Mouse (Mus musculus) brown adipose tissue, adult 24 weeks (tissue): ENCODE measurements around the gene Mcm9. TPM values are rescaled to one million over a fixed set of nuclear protein-coding genes. Genes with fewer than 3 reads are reported as not detected.
A peak's percentile ranks its signal among the peaks of the same experiment; 100 is the strongest.
"Not testable (repeated sequence)": the region's sequence is repeated elsewhere in the genome, so short reads cannot be mapped to it uniquely, and the experiment has no call there.

Source experiments
- H3K27ac ChIP-seq: fragments of 200-500 bp; replicated peaks from 2 replicates; pipeline ENCODE4 v1.5.1; 2012; ENCODE audit warnings: low read depth, mild to moderate bottlenecking, low read length
- H3K4me1 ChIP-seq: fragments of 200-500 bp; 2 replicates; pipeline ENCODE4 v1.6.1; 2012; ENCODE audit warnings: low read length, mixed read lengths; ENCODE audit not compliant: control insufficient read depth, insufficient read depth, insufficient read length
- H3K4me3 ChIP-seq: fragments of 200-500 bp; 2 replicates; pipeline ENCODE4 v1.5.1; 2012; ENCODE audit warnings: low read depth, mild to moderate bottlenecking, low read length, moderate library complexity; ENCODE audit not compliant: insufficient read depth
- polyA plus RNA-seq: library from polyadenylated mRNA; stranded (reverse); fragments of >200 nt; gene quantifications from 2 replicates; pipeline ENCODE4 v1.2.4, GENCODE M21; 2012; ENCODE audit not compliant: missing spikeins, insufficient read depth, insufficient read length

Gene Mcm9
- 2.0 and 3.8 TPM in 2 replicates for polyA plus RNA-seq

DNA sequence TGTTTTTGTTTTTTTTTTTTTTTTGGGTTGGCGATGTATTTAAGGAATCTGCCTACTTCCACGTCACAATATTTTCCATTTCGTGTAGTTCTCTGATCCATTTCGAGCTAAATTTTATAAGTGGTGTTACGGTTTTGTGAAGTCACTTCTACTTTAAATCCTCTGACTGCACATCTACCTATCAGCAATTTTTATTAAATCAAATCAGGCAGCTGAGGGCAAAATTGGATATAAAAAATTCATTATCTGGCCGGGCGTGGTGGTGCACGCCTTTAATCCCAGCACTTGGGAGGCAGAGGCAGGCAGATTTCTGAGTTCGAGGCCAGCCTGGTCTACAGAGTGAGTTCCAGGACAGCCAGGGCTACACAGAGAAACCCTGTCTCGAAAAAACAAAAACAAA lies at the start of gene Mcm9:
Gene Mcm9, minus strand, starts transcription at position 101 of the 400 bp plus-strand sequence.
- peak within 1 kb of the TSS; percentile 79 for H3K4me3 ChIP-seq
- H3K4me1 ChIP-seq, result not testable (repeated sequence)
- H3K27ac ChIP-seq, result peak within 1 kb of the TSS; percentile 32

DNA sequence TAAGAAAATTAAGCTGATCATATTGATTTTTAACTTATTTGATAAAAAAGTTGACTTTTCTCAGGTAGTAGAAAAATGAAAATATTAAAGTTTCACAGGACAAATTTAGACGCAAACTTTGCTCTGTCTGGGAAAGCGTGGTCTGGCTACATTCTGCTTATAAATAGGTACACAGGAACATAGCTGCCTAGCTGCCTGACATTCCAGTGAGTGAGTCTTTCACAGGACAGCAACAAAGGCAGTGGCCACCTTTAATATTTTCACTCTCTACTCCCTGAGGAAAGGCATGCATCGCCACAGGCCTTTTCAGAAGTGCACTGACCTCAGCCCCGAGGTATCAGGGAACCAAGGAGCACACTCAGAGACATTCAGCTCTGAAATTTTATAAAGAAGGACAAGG lies 31.5 kb upstream of the Mcm9 start:
- H3K4me1 ChIP-seq, result no peaks in the 10 kb centered on the region
- no peak overlapping the region for H3K27ac ChIP-seq
- H3K4me3 ChIP-seq, result no peak overlapping the region

DNA sequence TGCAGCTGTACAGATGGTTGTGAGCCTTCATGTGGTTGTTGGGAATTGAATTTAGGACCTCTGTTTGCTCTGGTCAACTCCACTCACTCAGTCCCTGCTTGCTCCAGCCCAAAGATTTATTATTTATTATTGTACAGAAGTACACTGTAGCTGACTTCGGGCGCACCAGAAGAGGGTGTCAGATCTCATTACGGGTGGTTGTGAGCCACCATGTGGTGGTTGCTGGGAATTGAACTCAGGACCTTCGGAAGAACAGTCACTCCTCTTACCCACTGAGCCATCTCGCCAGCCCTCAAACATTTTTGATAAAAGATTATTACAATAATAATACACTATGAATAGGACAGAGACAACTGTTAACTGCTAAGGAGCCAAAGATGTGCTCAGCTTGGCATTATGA lies 24.0 kb upstream of the Mcm9 start:
- not testable (repeated sequence) for H3K4me1 ChIP-seq, H3K4me3 ChIP-seq, H3K27ac ChIP-seq

DNA sequence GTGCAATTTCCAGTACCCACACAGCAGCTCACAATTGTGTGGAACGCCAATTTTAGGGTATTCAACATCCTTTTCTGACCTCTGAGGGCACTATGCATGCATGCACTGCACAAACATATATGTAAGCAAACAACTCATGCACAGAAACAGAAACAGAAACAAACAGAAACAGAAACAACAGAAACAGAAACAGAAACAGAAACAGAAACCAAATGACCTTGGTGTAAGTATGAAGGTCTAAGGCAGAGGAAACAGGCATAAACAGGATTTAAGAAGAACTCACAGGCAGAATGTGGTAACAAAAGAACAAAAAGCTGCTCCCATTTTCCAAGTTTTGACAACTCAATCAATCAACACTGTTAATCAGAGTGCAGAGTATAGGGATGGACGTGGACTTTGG lies 20.4 kb upstream of the Mcm9 start:
- no peak overlapping the region for H3K27ac ChIP-seq

DNA sequence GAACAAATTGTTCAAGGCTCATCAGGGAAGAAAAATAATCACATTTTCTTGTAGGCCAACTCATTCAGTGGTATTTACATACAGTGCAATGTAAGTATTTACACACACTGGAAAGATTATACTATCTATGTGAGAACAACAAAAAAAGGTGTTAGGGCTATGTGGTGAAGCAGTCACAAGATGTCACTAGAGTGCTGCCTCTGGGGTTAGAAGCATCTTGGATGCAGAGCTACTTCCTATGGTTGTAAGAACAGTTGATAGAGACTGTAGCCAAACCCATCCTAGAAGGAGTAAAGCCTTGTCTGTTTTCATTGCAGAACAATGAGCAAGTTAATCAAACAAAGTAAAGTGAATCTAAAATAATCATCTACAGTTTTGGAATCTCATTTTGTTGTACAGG lies 11.3 kb upstream of the Mcm9 start:
- H3K4me1 ChIP-seq, result no peaks in the 10 kb centered on the region
- no peak overlapping the region for H3K4me3 ChIP-seq
- H3K27ac ChIP-seq, result no peak overlapping the region

More for the DNA sequence above, 20.4 kb upstream of the Mcm9 start:
- Histone ChIP-seq H3K4me3 (no peak overlapping the region), H3K4me1 (no peaks in the 10 kb centered on the region)

DNA sequence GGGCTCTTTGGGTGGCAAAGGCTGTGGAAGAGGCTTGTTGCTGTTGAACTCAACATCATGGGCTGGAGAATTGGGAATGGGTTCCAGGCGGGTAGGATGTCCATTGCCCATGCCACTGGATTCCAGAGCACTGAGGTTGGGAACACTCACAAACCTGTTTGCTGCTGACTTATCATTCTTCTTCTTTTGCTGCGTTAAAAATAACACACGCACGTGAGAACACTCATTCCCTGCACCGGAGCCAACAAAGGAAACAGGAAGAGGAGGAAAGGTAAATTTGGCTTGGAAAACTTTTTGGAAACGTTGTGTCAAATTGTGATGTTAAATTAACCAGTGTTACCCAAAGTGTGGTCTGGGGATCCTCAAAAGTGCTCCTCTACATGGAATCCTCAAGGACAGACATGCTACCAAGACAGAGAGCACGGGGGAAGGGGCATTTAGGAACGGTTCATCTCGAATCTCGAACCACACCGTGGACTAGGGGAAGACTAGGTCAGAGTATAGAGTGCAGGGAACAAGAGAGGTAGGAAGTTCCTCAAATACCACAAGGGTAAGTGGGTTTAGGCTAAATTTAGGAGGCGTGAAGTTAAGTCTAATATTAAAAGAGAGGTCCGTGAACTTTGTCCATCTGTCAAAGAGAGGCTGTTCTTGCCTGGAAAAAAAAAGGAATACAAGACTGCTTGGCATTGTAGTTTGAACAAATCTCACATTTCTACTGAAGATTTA lies 5.2 kb upstream of the Mcm9 start:
- Histone ChIP-seq H3K4me3 (no peak overlapping the region), H3K27ac (no peak overlapping the region)

DNA sequence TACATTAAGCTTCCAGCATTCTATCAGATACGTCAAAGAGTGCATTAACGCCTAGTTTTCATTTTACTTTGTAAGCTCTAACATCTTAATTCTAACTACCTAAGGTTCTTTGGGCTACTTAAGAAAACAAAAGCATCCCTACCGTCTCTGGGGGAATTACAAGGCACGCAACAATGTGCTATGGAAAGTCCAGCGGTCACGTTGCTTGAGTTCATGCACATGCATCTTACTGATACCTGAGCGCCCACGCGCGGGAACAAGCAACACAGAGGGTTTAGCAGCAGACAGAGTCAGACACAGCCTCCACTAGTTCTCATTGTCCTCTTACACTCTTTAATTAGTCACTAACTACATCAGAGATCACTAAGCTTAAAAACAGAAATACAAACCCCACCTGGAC lies 3.9 kb upstream of the Mcm9 start:
- H3K27ac ChIP-seq, result no peak overlapping the region
- H3K4me3 ChIP-seq, result no peak overlapping the region
- H3K4me1 ChIP-seq, result no peaks in the 10 kb centered on the region

More for the DNA sequence above, 5.2 kb upstream of the Mcm9 start:
- H3K4me1 ChIP-seq, result no peaks in the 10 kb centered on the region

DNA sequence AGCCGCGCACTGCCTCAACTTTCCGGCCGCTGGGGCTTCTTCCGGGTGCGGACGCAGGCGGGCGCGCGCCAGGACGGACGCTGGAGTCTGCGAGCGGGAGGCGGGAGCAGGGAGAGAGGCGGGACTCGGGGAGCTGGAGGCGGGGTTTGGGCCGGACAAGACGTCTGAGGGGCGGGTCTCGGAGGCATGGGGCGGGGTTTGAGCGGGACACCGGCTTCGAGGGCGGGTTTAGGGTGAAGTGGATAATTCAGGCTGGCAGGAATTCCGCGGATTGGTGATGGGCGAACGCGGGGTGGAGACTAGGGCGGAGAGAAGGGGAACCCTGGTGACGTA lies 355 bp downstream of the Mcm9 start:
- Histone ChIP-seq H3K4me3 (peak overlapping the region; percentile 79), H3K4me1 (no peaks in the 10 kb centered on the region), H3K27ac (peak overlapping the region; percentile 32)

DNA sequence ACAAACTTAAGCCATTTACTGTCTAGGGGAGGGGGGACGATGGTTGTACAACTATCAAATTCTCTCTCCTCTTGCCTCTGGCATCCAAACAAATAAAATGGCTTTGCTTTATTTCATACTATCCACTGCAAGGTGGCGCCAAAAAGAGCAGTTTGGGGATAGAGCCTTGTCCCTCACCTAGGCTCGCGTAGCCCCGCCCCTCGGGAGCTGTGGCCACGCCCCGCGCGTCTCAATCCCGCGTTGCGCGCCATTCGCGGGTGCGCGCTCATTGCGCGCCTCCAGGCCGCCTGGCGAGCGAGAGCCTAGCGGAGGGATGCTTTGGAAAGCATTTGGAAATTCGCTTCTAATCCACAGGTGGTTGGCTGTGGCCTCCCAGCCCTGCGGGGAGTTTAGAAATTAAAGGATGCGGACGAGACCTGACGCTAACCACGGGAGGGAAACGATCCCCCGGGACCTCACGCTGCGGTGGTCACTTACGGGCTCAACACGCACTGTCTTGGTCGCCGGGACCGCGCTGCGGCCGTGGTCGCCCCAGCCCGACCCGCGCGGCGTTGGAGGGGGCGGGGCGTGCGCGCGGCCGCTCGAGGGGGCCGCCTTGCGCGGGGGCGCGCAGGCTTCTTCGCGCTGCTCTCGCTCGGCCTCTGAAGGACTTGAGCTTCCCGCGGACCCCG lies 857 bp downstream of the Mcm9 start:
- no peaks in the 10 kb centered on the region for H3K4me1 ChIP-seq
- H3K4me3 ChIP-seq, result peak overlapping the region; percentile 79
- H3K27ac ChIP-seq, result peak overlapping the region; percentile 32

DNA sequence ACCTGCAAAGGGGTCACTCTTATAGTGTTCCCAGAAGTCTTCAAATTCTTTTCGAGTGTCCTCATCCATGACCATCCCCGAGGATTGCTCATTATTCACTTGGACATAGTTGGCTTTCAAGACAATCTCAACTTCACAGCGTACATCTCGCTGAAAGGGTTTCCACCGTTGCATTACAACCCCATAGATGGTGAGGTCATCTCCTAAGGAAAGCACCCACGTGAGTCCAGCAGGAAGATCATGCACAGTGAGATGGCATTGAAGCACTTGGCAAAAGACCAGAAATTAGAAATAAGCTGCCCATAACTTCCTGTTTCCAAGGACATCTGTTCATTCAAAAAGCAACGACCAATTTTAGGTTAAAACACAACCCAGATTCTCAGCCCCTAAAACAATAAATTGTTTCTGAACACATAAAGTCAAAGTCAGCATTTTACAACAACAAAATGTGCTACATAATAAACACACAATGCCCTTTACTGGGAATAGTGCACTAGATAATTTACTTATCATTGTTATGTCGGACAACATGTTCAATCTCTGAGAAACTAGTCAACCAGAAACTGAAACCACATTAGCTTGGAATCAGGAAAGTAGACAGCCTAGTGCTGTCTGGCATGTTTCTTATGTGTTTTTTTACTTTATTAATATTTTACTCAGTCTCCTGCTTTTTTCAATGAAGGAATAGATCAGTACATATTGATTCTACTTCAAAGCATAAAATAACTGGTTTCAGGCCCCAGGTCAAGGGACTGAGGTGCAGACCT lies 14.2 kb downstream of the Mcm9 start:
- Histone ChIP-seq H3K4me3 (no peak overlapping the region), H3K27ac (no peak overlapping the region), H3K4me1 (no peaks in the 10 kb centered on the region; the same call in 1 of the 2 replicates)

DNA sequence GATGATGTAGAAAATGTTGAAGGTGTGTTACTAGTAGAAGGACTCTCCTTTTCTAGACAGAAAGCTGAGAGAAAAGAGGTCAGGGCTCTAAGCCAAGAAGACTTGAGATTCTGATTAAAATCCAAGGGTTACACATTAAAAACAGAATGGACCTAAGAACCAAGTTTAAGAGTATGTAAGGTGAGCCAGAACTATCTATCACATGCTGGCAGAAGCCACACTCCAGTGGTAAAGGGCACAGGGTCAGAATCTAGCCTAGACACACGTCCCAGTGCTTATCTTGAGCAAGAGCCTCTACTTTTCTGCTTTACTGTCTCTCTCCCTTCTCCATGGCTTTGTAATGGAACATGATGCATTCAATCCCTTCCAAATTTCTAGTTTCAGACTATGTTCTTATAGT lies 16.3 kb downstream of the Mcm9 start:
- H3K4me3 ChIP-seq, result no peak overlapping the region
- no peaks in the 10 kb centered on the region; the same call in 1 of the 2 replicates for H3K4me1 ChIP-seq
- H3K27ac ChIP-seq, result no peak overlapping the region

DNA sequence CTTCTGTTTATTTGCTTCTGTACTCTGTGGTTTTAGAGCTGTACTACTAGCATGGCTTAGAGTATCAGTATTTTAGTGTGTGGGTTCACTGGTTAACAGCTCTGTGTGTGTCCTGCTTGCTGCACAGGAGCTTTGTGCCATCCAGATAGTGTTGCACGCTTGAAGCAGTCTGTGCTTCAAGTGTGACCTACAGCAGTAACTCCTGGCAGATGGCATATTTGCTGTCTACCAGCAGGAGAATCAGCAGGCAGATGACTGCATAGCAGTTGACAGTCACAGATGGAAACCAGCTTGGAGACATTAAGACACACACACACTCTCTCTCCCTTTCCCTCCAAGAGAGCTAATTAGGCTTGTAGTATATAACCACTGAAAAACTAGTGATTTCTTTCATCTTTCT lies 18.1 kb downstream of the Mcm9 start:
- Histone ChIP-seq H3K4me3 (no peak overlapping the region), H3K27ac (no peak overlapping the region), H3K4me1 (no peaks in the 10 kb centered on the region; the same call in 1 of the 2 replicates)

DNA sequence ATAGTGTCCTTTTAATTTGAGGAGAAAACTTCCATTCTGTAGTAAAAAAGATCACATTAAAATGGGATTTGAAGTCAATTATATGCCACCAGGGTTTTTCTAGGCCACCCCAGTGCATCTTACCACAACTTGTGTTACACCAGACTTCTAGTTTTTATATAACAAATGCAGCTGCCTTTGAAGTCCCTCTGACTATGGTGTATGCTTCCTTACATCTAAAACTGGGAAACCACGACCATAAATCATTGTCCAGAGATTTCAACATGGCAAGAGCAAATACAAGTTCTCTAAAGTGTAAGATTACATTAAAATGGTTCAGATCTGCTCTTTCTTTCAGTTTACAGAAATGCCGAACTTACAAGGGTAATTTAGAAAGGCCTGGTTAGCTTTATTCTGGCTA lies 22.0 kb downstream of the Mcm9 start:
- Histone ChIP-seq H3K4me3 (no peak overlapping the region), H3K4me1 (no peaks in the 10 kb centered on the region), H3K27ac (no peak overlapping the region)

DNA sequence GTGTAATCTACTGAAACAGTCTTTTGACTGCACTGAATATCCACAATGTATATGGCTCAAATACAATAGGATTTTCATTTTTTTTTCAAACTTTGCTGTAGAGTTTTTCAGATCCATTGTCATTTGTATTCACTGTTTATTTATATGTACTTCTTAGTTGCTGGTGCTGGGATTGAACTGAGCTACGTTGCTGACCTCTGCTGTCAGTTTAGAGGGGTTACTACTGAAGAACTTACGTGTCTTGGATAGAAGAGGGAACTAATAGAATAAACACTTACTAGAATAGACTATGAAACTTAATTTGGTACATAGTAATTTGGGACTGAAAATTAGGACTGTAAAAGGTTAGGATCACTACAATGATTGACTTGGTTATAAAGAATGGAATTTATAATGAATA lies 24.9 kb downstream of the Mcm9 start:
- no peak overlapping the region for H3K27ac ChIP-seq
- no peaks in the 10 kb centered on the region for H3K4me1 ChIP-seq
- H3K4me3 ChIP-seq, result no peak overlapping the region

DNA sequence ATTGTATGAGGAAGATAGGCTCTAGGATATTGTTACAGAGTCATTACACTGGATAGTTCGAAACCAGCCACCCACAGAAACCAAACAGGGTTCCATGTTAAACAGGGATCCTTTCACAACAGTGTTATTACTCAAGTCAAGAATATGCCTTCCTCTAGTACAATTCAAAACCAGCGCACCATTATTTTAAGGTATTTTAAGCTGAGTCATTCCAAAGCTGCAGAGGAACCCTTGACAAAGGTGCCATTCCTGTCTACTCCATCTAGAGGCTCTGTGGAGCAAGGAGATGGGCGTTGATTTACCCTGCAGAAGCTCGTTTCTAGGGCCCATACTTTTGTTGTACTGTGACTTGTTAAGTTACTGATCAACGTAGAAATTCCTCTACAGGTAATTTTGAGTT lies 31.4 kb downstream of the Mcm9 start:
- Histone ChIP-seq H3K4me3 (no peak overlapping the region), H3K4me1 (peaks cover 3% of the 10 kb centered on the region; the same call in 1 of the 2 replicates), H3K27ac (no peak overlapping the region)
